8 mouse cellular contexts compared by ENCODE assay signal in genomic region chr11:32435410-32436060, GRCm38 (mm10). TPM values are rescaled to one million over a fixed set of nuclear protein-coding genes. Genes with fewer than 3 reads are reported as not detected.
DNase-seq lines count a peak whose midpoint lies in the region.

No protein-coding gene starts in this region.

- 51% methylated on average over 6 of the region's 6 CpGs for WGBS in heart, embryonic 10.5 days

- H3K4me3 ChIP-seq in heart, embryonic 10.5 days = no peak overlapping the region

- H3K9me3 ChIP-seq in heart, embryonic 10.5 days = no peaks in the 10 kb centered on the region

- peak overlapping the region; percentile 75 for H3K27ac ChIP-seq in heart, embryonic 10.5 days

- no peaks in the 10 kb centered on the region for H3K27me3 ChIP-seq in heart, embryonic 10.5 days (ENCODE audit: insufficient read depth, poor library complexity, severe bottlenecking)

- H3K4me1 ChIP-seq in heart, embryonic 10.5 days = peaks cover 9% of the 10 kb centered on the region

- peak; percentile 76 for DNase-seq in 3134 (ENCODE audit: extremely low read depth, insufficient read length, low spot score)
- peak; percentile 22 to 30 for DNase-seq in adrenal gland, postnatal 36 days
- DNase-seq in heart, embryonic 10.5 days (ENCODE audit: low spot score) = peak; percentile 82
- peak; percentile 64 for DNase-seq in kidney, postnatal 14 days
- peak; percentile 31 for DNase-seq in ovary, postnatal 10 days (ENCODE audit: low spot score)
- no peak for DNase-seq in layer of hippocampus, adult 9-11 months
- no peak for DNase-seq in frontal cortex, adult 2 months (ENCODE audit: extremely low spot score in 1 of 2, low spot score in 1 of 2)
- DNase-seq in frontal cortex, postnatal 10 days (ENCODE audit: low spot score in 2 of 2) = no peak

- H3K36me3 ChIP-seq in heart, embryonic 10.5 days = no peaks in the 10 kb centered on the region

RNA-seq across cellular contexts. Expression of gene Ubtd2, which starts 19.6 kb away (rescaled TPM):
- 10 to 100 TPM; 15.3 to 15.5 TPM for total RNA-seq in adrenal gland, postnatal 36 days (2021)
- polyA plus RNA-seq in heart, embryonic 10.5 days (2016; fragmentation: Nextera tagmentation; extraction: Ambion mirVana) = 31.2 and 46.7 TPM in 2 replicates
- polyA plus RNA-seq in frontal cortex, adult 2 months (2012; rRNA removed) = 24.0 and 25.4 TPM in 2 replicates

Comparison
In these comparisons a context has a peak if more than half of its experiments do, and no peak if none do; other contexts are left out.
1. DNase-seq: peak in 3134 (single experiment), adrenal gland, postnatal 36 days (2 of 2), heart, embryonic 10.5 days (single experiment), kidney, postnatal 14 days (single experiment) and ovary, postnatal 10 days (single experiment); none in layer of hippocampus, adult 9-11 months (single experiment), frontal cortex, adult 2 months (0 of 2) and frontal cortex, postnatal 10 days (0 of 2).